Mouse (Mus musculus): ENCODE measurements around the gene Aes. TPM values are rescaled to one million over a fixed set of nuclear protein-coding genes. Genes with fewer than 3 reads are reported as not detected.

Aes gene
- total RNA-seq, 2 experiments from 2014 or later, result 542 to 558 TPM

DNA sequence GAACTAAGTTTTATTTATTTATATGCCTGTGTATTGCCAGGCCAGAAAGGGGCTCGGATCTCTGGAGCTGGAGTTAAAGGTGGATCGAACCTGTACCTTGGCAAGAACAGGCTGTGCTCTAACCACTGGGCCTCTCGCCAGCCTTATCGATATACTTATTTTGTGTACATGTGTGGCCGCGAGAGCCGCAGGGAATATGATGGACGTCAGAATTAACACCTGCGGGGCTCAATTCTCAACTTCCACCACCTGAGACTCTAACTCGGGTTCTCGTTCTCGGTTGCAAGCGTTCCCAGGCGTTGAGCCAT, 46.3 kb downstream of the Aes start:
- no peak for DNase-seq (ENCODE audit: extremely low spot score in 1 of 2, low spot score in 2 of 2)
- intact Hi-C loops (cut with DNase I), result loop anchor here (2.0 to 10.0 kb wide), 2 partner anchors 51 to 103 kb away; partner anchors contain the start of gene Aes

DNA sequence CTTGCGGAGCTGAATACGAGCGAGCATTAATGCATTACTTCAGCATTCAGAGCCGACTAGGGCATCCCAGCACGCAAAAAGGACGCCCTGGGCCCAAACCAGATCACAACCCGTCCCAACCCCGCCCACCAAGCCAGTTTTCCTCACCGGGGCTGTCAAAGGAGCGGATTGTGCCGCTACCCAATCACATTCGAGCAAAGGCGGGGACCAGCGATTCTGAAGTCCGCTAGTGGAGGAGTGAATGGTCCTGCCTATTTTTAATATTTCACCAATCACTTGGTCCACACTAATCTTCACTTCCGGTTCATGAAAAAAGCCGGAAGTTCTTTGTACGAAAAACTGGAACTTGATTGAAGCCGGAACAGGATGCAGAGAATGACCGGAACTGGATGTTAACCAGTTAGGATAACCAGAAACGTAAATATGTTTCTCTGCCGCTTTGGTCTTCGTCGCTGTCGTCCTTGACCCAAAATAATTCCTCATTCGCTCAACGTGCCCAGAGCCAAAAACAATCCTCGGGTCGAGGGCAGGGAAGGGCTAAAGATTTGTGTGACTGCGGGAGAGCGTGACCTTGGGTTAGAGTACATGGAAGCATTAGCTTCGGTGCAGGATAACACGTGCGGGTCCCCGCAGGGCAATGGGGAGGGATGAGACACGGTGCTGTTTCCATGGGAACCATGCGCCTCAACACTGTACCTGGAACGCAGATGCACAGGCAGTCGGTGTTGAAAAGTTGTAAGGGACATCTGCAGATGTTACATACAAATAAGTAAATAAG, 46.9 kb downstream of the Aes start, which contains the start of gene BC025920:
Gene BC025920, plus strand, starts transcription at position 297 of the 778 bp plus-strand sequence.
- DNase-seq (ENCODE audit: extremely low spot score in 1 of 2, low spot score in 2 of 2), result peak; percentile 96 to 97
- intact Hi-C loops (cut with DNase I), result loop anchor here (2.0 to 10.0 kb wide), 2 partner anchors 51 to 103 kb away; partner anchors contain the start of gene Aes

DNA sequence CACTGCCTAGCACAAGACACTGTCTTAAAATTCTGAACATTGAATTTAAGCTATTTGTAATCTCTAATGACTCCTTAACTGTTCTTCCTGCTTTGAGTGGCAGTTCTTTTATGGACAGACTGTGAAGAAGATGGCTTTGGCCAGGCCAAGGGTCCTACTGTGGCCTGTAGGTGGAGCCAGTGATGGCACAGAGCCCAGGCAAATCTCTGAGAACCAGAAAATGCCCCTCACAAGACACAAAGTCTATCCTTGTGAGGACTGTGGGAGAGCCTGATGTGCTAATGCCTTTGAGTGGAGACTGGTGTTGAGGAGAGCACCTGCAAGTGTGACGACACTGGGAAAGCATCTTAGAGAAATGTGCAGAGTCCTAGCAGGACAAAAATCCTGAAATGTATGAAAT, 49.0 kb downstream of the Aes start:
- no peak for DNase-seq (ENCODE audit: extremely low spot score in 1 of 2, low spot score in 2 of 2)
- intact Hi-C loops (cut with DNase I), result loop anchor here (10.0 kb wide), 1 partner anchor 54 kb away; the partner anchor contains the start of gene Aes

DNA sequence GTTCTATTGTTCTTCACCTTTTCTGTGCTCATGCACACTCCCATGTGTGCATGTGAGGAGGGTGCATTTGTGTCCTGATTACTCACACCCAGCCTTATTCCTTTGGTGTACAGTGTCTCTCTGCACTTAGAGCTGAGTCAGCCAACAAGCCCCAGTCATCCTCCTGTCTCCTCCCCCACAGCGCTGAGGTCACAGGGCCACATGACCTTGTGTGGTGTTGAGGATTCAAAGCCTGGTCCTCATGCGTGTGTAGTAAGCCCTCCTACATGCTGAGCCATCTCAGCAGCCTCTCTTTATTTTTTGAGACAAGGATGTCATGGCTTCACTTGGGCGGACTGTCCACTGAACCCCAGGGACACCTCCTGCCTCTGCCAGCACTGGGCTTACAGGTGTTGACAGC, 53.5 kb downstream of the Aes start:
- no peak for DNase-seq (ENCODE audit: extremely low spot score in 1 of 2, low spot score in 2 of 2)

DNA sequence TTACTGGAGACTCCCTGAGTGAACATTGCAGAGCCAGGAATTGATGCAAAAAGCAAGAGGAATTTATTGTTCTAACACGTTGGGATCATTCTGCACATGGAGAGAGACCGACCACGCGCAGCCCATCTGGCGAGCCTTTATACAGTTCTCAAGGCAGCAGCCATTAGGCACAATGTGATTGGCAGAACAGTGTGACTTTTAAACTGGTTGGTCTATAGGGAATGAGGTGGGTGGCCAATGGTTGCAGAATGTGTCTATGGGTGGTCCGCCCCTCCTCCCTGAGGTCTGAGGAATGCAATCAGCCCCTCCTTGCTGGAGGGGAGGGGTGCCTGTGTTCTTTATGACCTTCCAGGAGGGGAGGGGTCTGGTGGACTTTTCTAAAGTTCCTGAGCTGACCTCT, 56.2 kb downstream of the Aes start:
- no peak for DNase-seq (ENCODE audit: extremely low spot score in 1 of 2, low spot score in 2 of 2)
- intact Hi-C loops (cut with DNase I), result no loop called here

More for the DNA sequence above, 53.5 kb downstream of the Aes start:
- intact Hi-C loops (cut with DNase I), result no loop called here

Other genes starting within 250 kb of the Aes start
- 10 to 100 TPM; 26.4 to 26.7 TPM for gene Cactin, start 238.4 kb upstream of the Aes start, total RNA-seq (2021)
- 1 to 10 TPM; 1.1 to 2.1 TPM for gene Tbxa2r, start 230.8 kb upstream of the Aes start, total RNA-seq (2021)
- gene Gipc3, start 216.2 kb upstream of the Aes start, total RNA-seq (2021), result under 1 TPM; 0.39 to 0.49 TPM
- gene Hmg20b, start 209.0 kb upstream of the Aes start, total RNA-seq (2021), result 10 to 100 TPM; 18.3 to 20.3 TPM
- gene Mfsd12, start 202.0 kb upstream of the Aes start, total RNA-seq (2021), result 10 to 100 TPM; 32.8 to 35.9 TPM
- gene 4930404N11Rik, start 193.7 kb upstream of the Aes start, total RNA-seq (2021), result 1 to 10 TPM; 1.2 to 1.7 TPM
- gene Fzr1, start 181.0 kb upstream of the Aes start, total RNA-seq (2021), result 10 to 100 TPM; 85.7 to 94.7 TPM
- 10 to 100 TPM; 79.3 to 83.5 TPM for gene Dohh, start 175.1 kb upstream of the Aes start, total RNA-seq (2021)
- gene Gm48551, start 175.0 kb upstream of the Aes start, total RNA-seq (2021), result 1 to 10 TPM; 3.4 to 5.0 TPM
- 1 to 10 TPM; 2.5 to 3.5 TPM for gene Gm48552, start 170.5 kb upstream of the Aes start, total RNA-seq (2021)
- gene Smim24, start 166.4 kb upstream of the Aes start, total RNA-seq (2021), result 1 to 10 TPM; 2.0 to 2.2 TPM
- 10 to 100 TPM; 40.7 to 44.6 TPM for gene Nfic, start 103.9 kb upstream of the Aes start, total RNA-seq (2021)
- gene Celf5, start 76.8 kb upstream of the Aes start, total RNA-seq (2021), result 100 to 1,000 TPM; 287 to 297 TPM
- 100 to 1,000 TPM in 1 of 2 experiments, 10 to 100 TPM in 1; 94.8 to 102 TPM for gene Ncln, start 63.1 kb upstream of the Aes start, total RNA-seq (2021)
- under 1 TPM; 0.18 to 0.28 TPM for gene S1pr4, start 59.4 kb upstream of the Aes start, total RNA-seq (2021)
- gene Gna15, start 35.3 kb upstream of the Aes start, total RNA-seq (2021), result 1 to 10 TPM; 2.3 to 2.9 TPM
- 100 to 1,000 TPM; 111 to 118 TPM for gene Gna11, start 14.3 kb upstream of the Aes start, total RNA-seq (2021)
- 10 to 100 TPM; 20.9 to 22.4 TPM for gene Tle2, start 15.1 kb downstream of the Aes start, total RNA-seq (2021)
- 1 to 10 TPM in 1 of 2 experiments, under 1 TPM in 1; 0.93 to 3.0 TPM for gene Tle6, start 41.6 kb downstream of the Aes start, total RNA-seq (2021)
- 1 to 10 TPM; 1.9 to 2.2 TPM for gene BC025920, start 46.8 kb downstream of the Aes start, total RNA-seq (2021)
- 10 to 100 TPM; 28.0 to 29.3 TPM for gene Sirt6, start 68.3 kb downstream of the Aes start, total RNA-seq (2021)
- gene Ankrd24, start 69.1 kb downstream of the Aes start, total RNA-seq (2021), result 10 to 100 TPM; 34.1 to 35.1 TPM
- 1 to 10 TPM; 5.0 to 5.7 TPM for gene Gm10778, start 89.6 kb downstream of the Aes start, total RNA-seq (2021)
- 10 to 100 TPM in 1 of 2 experiments, 1 to 10 TPM in 1; 9.7 to 10.6 TPM for gene Zfp433, start 145.3 kb downstream of the Aes start, total RNA-seq (2021)
- 10 to 100 TPM in 1 of 2 experiments, 1 to 10 TPM in 1; 7.0 to 10.2 TPM for gene Gm3055, start 211.7 kb downstream of the Aes start, total RNA-seq (2021)